Mouse (Mus musculus) Muller cell, postnatal 12 days (primary cell): Measurements from ENCODE around the gene Elobl.

Experiments used
- DNase-seq: peaks from one replicate; pipeline ENCODE4 v3.0.0-alpha.2; 2015; ENCODE audit errors: inconsistent ontology term

Elobl gene

GRCm38 (mm10) chr11:88988956-88989355, 22.2 kb upstream of the Elobl start:
- no peak for DNase-seq

DNA sequence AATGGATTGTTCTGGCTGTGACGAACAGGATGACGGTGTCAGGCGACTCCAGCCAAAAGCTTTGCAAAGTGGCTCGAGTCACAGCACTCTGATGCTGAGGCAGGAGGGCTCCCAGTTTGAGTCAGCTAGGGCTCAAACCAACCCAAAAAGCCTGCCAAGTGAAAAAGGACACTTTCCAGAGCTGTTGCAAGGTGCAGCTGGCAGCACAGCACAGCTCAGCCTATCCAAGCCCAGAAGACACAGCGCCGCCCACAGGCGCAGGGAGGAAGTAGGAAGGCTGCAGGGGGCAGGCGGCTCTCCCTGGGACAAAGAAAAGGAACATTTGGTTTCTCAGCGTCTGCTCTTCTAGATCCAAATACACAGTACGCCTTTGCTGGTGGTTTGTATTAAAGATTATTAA, 19.9 kb upstream of the Elobl start:
- DNase-seq: no peak

DNA sequence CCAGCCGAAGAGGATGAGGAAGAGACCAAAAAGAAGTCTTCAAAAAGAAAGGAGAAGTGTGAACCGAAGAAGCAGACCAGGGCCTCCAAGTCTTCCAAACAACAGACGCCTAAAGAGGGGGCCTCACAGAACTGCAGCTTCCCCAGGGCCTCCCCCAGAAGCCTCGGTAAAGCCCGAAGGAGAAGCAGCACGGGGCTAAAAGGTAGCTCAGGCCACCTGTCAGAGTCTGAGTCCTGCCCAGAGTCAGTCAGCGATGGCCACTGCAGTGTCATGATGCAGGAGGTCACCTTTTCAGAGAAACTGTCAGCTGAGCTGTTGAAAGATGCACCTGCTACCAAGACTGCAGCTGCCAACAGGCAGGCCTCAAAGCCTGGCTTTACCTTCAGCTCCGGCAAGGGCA, 14.6 kb upstream of the Elobl start:
- DNase-seq: no peak

GRCm38 (mm10) chr11:88977188-88977587, 10.5 kb upstream of the Elobl start:
- DNase-seq: no peak

DNA sequence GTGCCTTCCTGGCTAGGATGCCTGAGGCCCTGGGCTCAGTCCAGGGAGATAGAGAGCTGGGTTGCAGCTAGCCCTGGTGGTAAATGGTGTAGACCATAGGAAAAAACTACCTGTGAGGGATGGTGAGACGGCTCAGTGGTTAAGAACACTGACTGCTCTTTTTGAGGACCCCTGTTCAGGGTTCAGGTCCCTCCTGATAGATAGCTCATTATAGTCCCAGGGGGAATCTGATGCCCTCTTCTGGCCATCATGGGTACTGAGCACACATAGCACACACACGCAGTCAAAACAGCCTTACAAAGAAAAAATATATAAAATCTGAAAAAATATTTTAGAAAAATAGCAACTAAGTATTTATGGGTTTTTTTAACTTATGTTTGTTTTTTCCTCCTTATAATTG, 9.6 kb upstream of the Elobl start:
- DNase-seq: no peak

- peak; percentile 93 for DNase-seq
Measured at GRCm38 (mm10) chr11:88973776-88974701, 7.3 kb upstream of the Elobl start.

GRCm38 (mm10) chr11:88970202-88970732, 3.5 kb upstream of the Elobl start, which contains the start of gene Coil:
Gene Coil, plus strand, starts transcription at chr11:88970252.
- DNase-seq: no peak

DNA sequence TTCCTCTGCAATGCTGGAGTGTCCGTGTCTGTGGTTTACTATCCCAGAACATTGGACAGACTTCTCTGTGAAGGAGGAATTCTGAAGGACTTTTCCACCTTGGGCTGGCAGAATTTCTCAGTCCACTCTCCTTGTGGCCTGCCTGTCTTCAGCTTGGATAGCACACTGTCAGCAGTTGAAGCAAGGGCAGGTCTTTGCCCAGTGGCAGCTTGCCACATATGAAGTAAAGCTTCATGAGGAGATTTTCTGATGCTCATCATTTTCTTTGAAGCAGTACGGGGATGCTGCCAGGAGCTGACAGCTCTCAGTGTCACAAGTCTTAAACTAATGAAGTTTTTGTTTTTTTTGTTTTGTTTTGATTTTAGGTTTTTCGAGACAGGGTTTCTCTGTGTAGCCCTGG, 7.9 kb downstream of the Elobl start:
- no peak for DNase-seq

DNA sequence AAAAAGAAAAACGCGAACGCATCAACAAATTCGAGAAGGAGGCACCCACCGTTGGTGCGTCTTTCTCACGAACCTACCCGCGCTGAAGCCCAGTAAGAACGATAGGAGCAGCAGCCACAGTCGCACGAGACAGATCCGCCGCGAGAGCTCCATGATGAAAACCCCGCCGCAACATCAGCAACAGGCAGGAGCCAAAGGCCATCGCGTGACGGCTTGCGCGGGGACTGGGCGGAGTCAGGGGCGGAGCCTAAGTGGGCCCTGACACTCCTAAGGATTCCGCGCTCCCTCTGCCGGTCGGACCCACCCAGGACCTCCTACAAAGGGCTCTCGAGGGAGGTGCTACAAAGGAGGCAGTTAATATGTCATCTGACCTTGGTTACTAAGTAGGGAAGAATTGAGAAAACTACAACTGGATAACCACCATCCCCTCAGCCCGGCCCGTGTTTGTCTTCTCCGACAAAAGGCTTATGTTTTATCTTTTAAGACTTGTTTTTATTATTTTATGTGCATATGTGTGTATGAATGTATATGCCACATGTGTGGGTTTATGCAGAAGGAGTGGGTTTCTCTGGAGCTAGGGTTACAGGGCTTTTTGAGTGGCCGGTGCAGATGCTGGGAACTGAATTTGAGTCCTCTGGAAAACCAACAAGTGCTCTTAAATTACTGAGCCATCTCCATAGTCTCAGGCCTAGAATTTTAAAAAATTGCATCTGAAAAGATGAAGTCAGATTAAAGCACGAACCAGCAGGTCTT, 11.3 kb downstream of the Elobl start, which contains the start of gene Scpep1:
Scpep1 (minus strand) TSS at position 249 of the 753 bp plus-strand sequence.
- DNase-seq: peak; percentile 99

DNA sequence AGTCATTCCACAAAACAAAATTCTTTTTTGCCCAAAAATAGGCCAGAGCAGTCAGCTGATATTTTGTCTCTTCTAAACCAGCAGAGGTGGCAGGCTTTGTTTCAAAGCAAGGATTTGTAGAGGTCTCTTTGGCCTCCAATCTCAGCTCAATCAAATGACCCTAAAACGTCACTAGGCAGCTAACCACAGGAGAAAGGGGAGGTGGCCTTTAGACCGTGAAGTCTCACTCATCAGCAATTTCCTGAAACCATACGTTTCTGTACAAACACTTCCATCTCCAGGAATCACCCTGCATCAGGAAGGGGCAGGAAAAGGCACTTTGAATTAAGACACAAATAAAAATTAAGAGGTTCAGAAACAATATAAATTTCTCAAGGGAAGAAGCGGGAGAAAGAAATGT, 11.9 kb downstream of the Elobl start:
- peak; percentile 80 for DNase-seq

DNA sequence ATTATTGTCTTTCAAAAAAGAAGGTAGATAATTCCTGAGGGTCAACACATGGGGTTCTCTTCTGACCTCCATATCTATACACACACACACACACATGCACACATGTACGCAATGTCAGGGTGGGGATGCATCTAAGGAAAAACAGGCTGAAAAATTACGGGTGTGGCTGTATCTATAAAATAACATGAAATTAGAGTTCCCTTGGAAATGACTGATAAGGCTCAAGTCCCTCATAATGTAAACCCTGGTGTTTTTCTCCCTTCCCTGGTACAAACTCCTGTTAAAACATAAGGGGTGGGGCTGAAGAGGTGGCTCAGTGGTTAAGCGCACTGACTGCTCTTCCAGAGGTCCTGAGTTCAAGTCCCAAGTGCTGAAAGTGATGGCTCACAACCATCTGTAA, 13.1 kb downstream of the Elobl start:
- DNase-seq: no peak

GRCm38 (mm10) chr11:88952117-88952516, 14.6 kb downstream of the Elobl start:
- DNase-seq: no peak

DNA sequence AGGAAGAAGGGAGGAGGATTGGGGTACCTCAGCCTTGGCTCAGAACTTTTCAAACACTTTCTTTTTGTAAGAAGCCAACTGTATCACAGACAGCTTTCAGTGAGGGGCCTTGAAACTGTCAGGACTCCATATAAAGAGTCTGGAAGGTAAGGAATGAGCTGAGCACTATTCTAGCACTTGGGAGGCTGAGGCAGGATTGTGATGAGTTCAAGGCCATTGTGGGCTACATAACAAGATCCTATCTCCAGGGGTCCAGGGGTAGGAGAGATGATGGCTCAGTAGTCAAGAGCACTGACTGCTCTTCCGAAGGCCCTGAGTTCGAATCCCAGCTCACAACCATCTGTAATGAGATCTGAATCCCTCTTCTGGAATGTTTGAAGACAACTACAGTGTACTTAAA, 15.2 kb downstream of the Elobl start:
- DNase-seq: no peak

- DNase-seq: no peak
Measured at GRCm38 (mm10) chr11:88950640-88951250, 16.0 kb downstream of the Elobl start.

DNA sequence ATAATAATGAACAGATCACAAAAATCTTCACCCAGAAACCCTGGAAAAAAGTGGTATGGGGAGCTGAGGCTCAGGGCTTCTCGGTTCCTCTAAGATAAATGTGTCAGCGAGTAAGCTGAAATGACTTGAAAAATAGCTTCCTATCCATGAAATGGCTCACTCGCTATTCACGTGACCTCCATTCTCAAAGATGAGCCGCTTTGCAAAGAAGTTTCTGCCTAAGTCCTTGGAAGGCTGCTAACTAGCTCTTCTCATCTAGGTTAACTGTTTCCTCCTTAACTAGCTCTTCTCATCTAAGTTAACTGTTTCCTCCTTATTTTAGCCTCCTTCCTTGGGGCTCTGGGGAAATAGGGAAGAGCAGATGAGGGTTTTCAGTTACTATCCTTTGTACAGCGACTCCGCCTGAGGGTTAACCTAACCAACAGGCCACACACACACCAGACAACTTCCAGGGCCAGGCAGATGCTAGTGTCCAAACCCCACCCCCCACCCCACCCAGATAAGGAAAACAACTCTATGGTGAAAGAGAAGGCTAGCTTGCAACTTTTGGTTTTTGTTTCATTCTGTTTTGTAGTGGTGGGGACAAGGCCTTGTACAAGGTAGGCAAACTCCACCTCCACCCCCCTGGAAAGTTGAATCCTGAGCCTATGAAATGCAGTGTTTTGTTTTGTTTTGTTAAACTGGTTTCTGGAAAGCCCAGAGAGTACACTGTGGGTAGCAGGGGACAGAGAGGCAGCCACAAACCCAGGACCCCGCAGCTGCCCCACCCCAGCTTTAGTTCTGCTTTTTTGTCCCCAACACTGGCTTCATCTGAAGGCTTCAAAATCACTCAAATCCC, 16.7 kb downstream of the Elobl start:
- no peak for DNase-seq

DNA sequence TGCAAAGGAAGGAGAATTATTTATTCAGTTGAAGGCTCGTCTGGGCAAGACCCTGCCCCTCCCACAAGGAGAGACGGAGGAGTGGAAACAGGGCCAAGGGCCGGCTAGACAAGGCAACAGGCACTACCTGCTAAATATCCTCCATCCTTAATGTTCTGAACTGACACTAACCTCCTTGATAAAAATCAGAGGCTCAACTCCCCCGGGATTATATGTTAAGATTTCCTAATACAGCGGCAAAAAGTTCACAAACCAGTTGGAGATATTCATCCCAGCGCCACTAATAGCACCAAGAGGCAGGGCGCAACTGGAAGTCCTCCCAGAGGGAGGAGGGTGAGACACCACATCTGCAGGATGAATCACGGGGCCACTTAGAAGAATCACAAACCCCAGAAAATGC, 17.8 kb downstream of the Elobl start:
- DNase-seq: no peak

DNA sequence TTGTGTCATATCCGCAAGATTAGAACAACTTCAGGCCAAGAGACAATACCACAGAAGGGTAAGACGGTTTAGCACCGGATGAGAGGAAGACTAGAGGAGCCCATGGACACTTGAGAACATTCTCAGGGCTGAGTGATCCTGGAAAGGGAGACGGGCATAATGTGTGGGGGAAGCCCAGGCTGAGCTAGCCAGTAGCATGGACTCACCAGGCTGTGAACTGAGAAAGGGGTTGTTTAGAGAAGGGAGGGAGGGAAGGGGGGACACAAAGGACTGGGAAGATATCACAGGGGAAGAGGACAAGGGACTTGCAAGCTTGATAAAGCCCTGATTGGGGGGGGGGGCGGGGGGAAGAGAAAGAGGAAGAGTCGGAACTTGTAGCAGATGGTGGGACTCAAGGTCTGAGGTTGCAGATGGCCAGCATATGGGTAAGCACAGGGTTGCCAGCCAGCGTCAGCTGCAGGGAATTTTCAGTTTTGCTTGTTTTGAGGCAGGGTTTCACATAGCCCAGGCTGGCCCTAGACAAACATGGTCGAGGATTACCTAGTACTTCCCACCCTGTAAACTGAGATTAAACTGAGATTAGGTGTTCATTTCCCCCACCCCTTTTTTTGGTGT, 20.7 kb downstream of the Elobl start:
- DNase-seq: no peak

DNA sequence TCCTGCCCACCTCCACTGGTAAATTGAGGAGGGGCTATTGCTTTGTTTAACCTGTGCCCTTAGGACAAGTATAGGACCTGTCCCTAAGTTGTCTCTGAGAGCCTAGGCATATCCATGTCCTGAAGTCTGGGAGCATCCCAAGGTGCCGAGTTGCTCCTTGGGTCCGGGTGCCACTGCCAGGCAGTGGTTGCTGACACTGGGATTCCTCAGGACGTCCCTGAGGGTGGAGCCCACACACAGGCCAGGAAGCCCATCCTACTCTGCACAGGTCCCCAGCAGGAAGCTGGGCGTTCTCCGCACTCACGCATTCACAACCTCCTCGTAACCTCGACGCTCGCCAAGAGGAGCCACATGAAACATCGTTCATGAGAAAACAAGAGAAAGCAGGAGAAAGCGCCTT, 25.2 kb downstream of the Elobl start:
- DNase-seq: no peak

DNA sequence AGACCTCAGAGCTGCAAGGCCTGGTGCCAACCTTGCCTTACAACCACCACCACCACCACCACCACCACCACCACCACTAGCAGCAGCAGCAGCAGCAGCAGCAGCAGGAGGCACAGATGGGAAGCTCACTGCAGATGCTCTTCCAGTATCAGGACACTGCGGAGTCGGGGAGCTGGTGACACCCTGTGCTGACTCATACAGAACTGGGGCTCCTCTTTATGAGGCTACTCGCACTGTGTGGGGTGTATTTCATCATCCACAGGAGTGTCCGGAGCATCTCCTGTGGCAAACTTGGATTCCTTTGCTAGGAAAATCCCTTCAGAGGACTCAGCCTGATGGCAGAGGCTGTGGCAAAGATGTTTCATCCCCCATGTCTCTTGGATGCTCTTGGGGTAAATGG, 27.1 kb downstream of the Elobl start:
- DNase-seq: no peak

DNA sequence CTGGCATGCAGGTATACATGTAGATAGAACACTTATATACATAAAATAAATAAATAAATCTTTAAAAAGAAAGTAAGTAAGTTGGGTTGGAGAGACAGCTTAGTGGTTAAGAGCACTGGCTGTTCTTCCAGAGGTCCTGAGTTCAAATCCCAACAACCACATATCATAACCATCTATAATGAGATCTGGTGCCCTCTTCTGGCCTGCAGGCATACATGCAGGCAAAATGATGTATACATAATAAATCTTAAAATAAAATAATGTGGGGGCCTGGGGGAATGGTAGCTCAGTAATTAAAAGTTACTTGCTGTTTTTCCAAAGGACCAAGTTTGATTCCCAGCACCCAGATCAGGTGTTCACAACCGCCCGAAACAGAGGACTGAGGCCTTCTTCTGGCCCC, 28.0 kb downstream of the Elobl start:
- no peak for DNase-seq

- DNase-seq: peak; percentile 35
Measured at GRCm38 (mm10) chr11:88937886-88938285, 28.8 kb downstream of the Elobl start.
